Mouse (Mus musculus) spleen, postnatal 10 days (tissue): ENCODE results near the gene 1700067P10Rik.

Experiments used
- DNase-seq, 2 experiments: peaks; one replicate each; pipeline ENCODE4 v3.0.0; 2021 to 2022; ENCODE audit warnings: low spot score in 2 of 2

Gene 1700067P10Rik

GRCm38 (mm10) chr17:48095718-48096121 lies 6.6 kb downstream of the 1700067P10Rik start:
- DNase-seq = no peak

GRCm38 (mm10) chr17:48096321-48096720 lies 7.2 kb downstream of the 1700067P10Rik start:
- DNase-seq = no peak

GRCm38 (mm10) chr17:48097011-48097742 lies 8.1 kb downstream of the 1700067P10Rik start:
- peak in 1 of 2 experiments; percentile 68 for DNase-seq

GRCm38 (mm10) chr17:48097743-48098527 lies 8.8 kb downstream of the 1700067P10Rik start:
- DNase-seq = no peak

- no peak for DNase-seq
Measured at GRCm38 (mm10) chr17:48098528-48098890, 9.4 kb downstream of the 1700067P10Rik start.

GRCm38 (mm10) chr17:48099312-48099711 lies 10.2 kb downstream of the 1700067P10Rik start:
- DNase-seq = no peak

GRCm38 (mm10) chr17:48100441-48101417 lies 11.6 kb downstream of the 1700067P10Rik start:
- DNase-seq = peak; percentile 59 to 85

GRCm38 (mm10) chr17:48107333-48107732 lies 18.2 kb downstream of the 1700067P10Rik start:
- DNase-seq = peak in 1 of 2 experiments; percentile 39

- DNase-seq = peak in 1 of 2 experiments; percentile 67
Measured at GRCm38 (mm10) chr17:48107862-48108261, 18.7 kb downstream of the 1700067P10Rik start.

- no peak for DNase-seq
Measured at GRCm38 (mm10) chr17:48108520-48108919, 19.4 kb downstream of the 1700067P10Rik start.

- peak; percentile 31 to 66 for DNase-seq
Measured at GRCm38 (mm10) chr17:48110547-48111287, 21.6 kb downstream of the 1700067P10Rik start.

- DNase-seq = peak in 1 of 2 experiments; percentile 28
Measured at GRCm38 (mm10) chr17:48118570-48118969, 29.5 kb downstream of the 1700067P10Rik start.

GRCm38 (mm10) chr17:48119656-48120055 lies 30.5 kb downstream of the 1700067P10Rik start:
- DNase-seq = peak; percentile 82 to 90

- DNase-seq = no peak
Measured at GRCm38 (mm10) chr17:48120456-48120855, 31.3 kb downstream of the 1700067P10Rik start.

GRCm38 (mm10) chr17:48132810-48133209 lies 43.7 kb downstream of the 1700067P10Rik start:
- no peak for DNase-seq
